Mouse (Mus musculus) intestine, embryonic 14.5 days (tissue): ENCODE results near the gene Ssu72. TPM values are rescaled to one million over a fixed set of nuclear protein-coding genes. Genes with fewer than 3 reads are reported as not detected.
A peak's percentile ranks its signal among the peaks of the same experiment; 100 is the strongest.

Source experiments
- ATAC-seq: fragments of 200-750 bp; cut with Nextera tagmentation; replicated peaks from 2 replicates; pipeline ENCODE4 v1.8.0; 2017; ENCODE audit warnings: low read depth, moderate number of reproducible peaks, moderate TSS enrichment, moderate library complexity; ENCODE audit not compliant: low FRiP score, low TSS enrichment
- DNase-seq: peaks from one replicate; pipeline ENCODE4 v3.0.0-alpha.2; 2018; ENCODE audit warnings: low spot score
- H3K27ac ChIP-seq: fragments of 300-500 bp; sonication (generic); 2 replicates; pipeline ENCODE4 v1.5.1; 2014; ENCODE audit warnings: low read depth, mild to moderate bottlenecking, control low read depth
- H3K27me3 ChIP-seq: fragments of 300-500 bp; sonication (generic); replicated peaks from 2 replicates; pipeline ENCODE4 v1.6.1; 2014; ENCODE audit warnings: low read length, control low read depth; ENCODE audit not compliant: control insufficient read depth, insufficient read depth
- H3K36me3 ChIP-seq: fragments of 300-500 bp; sonication (generic); 2 replicates; pipeline ENCODE4 v1.6.1; 2014; ENCODE audit warnings: low read length, control low read depth; ENCODE audit not compliant: control insufficient read depth, insufficient read depth
- H3K4me1 ChIP-seq: fragments of 300-500 bp; sonication (generic); replicated peaks from 2 replicates; pipeline ENCODE4 v1.6.1; 2014; ENCODE audit warnings: low read length, control low read depth, mixed read lengths; ENCODE audit not compliant: control insufficient read depth, insufficient read depth
- H3K4me2 ChIP-seq: fragments of 300-500 bp; sonication (generic); 2 replicates; pipeline ENCODE4 v1.6.1; 2014; ENCODE audit warnings: low read length
- H3K4me3 ChIP-seq: fragments of 300-500 bp; sonication (generic); 2 replicates; pipeline ENCODE4 v1.5.1; 2014; ENCODE audit warnings: low read depth, low read length, control low read depth, mixed read lengths
- H3K9ac ChIP-seq: fragments of 300-500 bp; sonication (generic); 2 replicates; pipeline ENCODE4 v1.6.1; 2014; ENCODE audit warnings: mild to moderate bottlenecking, low read length
- H3K9me3 ChIP-seq: fragments of 300-500 bp; sonication (generic); 2 replicates; pipeline ENCODE4 v1.6.1; 2016; ENCODE audit warnings: low read length, control low read depth; ENCODE audit not compliant: control insufficient read depth
- WGBS: fragments of 180-500 bp; shearing (Covaris S2); extraction: QIAGEN DNeasy Blood & Tissue Kit; methylation state at CpG from one replicate; pipeline ENCODE4 v1.1.7; 2014; 5-methylcytosine and 5-hydroxymethylcytosine counted together
- polyA plus RNA-seq: library from polyadenylated mRNA; unstranded; fragments of >200 nt; fragmentation: Nextera tagmentation; extraction: Ambion mirVana; gene quantifications from 2 replicates; pipeline ENCODE4 v1.2.1, GENCODE M21; 2014

The Ssu72 gene
- polyA plus RNA-seq, 1 experiment from 2014 or later: 151 TPM

GRCm38 (mm10) chr4:155771706-155772105 is 67.1 kb downstream of the Ssu72 start:
- no peak overlapping the region for H3K9ac ChIP-seq
- no peaks in the 10 kb centered on the region for H3K9me3 ChIP-seq
- DNase-seq: no peak
- H3K4me1 ChIP-seq: peaks cover 20% of the 10 kb centered on the region
- H3K36me3 ChIP-seq: no peaks in the 10 kb centered on the region
- 68% methylated on average over 2 of the region's 2 CpGs for WGBS
- no peak overlapping the region for H3K4me2 ChIP-seq
- H3K4me3 ChIP-seq: no peak overlapping the region
- no peaks in the 10 kb centered on the region for H3K27me3 ChIP-seq
- no peak for ATAC-seq
- no peak overlapping the region for H3K27ac ChIP-seq

DNA sequence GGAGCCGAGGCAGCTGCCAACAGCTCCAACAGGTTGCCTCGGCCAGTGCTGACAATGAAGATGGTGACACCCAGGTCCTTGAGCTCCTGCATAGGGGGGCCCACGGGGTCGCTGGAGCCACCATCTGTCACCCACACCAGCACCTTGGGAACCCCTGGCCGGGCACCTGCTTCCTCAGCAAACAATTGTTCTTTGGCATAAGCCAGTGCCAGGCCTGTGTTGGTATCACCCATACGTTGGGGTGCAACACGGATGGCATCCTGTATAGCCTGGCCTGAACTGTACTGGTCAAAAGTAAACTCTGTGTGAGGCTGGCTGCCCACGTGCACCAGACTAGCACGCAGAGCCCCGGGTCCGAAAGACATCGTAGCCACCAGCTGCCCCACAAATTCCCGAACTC is 68.2 kb downstream of the Ssu72 start:
- peaks cover 20% of the 10 kb centered on the region for H3K4me1 ChIP-seq
- no peaks in the 10 kb centered on the region for H3K36me3 ChIP-seq
- H3K4me2 ChIP-seq: no peak overlapping the region
- no peak overlapping the region for H3K4me3 ChIP-seq
- H3K27me3 ChIP-seq: no peaks in the 10 kb centered on the region
- H3K9ac ChIP-seq: no peak overlapping the region
- H3K9me3 ChIP-seq: no peaks in the 10 kb centered on the region
- 86% methylated on average over 13 of the region's 13 CpGs for WGBS
- H3K27ac ChIP-seq: no peak overlapping the region
- ATAC-seq (no peak), DNase-seq (no peak)

- Histone ChIP-seq H3K4me3 (peak overlapping the region; percentile 43), H3K27ac (no peak overlapping the region), H3K27me3 (no peaks in the 10 kb centered on the region), H3K36me3 (no peaks in the 10 kb centered on the region), H3K9ac (no peak overlapping the region; the same call in 1 of the 2 replicates), H3K4me1 (peaks cover 20% of the 10 kb centered on the region), H3K4me2 (peak overlapping the region; percentile 93), H3K9me3 (no peaks in the 10 kb centered on the region)
- ATAC-seq (no peak), DNase-seq (no peak)
- WGBS: 37% methylated on average over 5 of the region's 5 CpGs
Observed at GRCm38 (mm10) chr4:155773335-155774078, 68.9 kb downstream of the Ssu72 start.

GRCm38 (mm10) chr4:155774280-155774754 is 69.7 kb downstream of the Ssu72 start, which contains the start of gene Vwa1:
TSS of gene Vwa1 (minus strand) at chr4:155774698.
- no peaks in the 10 kb centered on the region for H3K36me3 ChIP-seq
- peak within 1 kb of the TSS; percentile 57 for H3K27ac ChIP-seq
- peak within 1 kb of the TSS; percentile 43 for H3K4me3 ChIP-seq
- peak within 1 kb of the TSS; percentile 93 for H3K4me2 ChIP-seq
- under 1% methylated on average over 35 of the region's 35 CpGs for WGBS
- DNase-seq (peak; percentile 93), ATAC-seq (peak; percentile 76)
- H3K9me3 ChIP-seq: no peaks in the 10 kb centered on the region
- peaks cover 19% of the 10 kb centered on the region for H3K4me1 ChIP-seq
- H3K9ac ChIP-seq: peak within 1 kb of the TSS; percentile 41
- H3K27me3 ChIP-seq: no peaks in the 10 kb centered on the region

DNA sequence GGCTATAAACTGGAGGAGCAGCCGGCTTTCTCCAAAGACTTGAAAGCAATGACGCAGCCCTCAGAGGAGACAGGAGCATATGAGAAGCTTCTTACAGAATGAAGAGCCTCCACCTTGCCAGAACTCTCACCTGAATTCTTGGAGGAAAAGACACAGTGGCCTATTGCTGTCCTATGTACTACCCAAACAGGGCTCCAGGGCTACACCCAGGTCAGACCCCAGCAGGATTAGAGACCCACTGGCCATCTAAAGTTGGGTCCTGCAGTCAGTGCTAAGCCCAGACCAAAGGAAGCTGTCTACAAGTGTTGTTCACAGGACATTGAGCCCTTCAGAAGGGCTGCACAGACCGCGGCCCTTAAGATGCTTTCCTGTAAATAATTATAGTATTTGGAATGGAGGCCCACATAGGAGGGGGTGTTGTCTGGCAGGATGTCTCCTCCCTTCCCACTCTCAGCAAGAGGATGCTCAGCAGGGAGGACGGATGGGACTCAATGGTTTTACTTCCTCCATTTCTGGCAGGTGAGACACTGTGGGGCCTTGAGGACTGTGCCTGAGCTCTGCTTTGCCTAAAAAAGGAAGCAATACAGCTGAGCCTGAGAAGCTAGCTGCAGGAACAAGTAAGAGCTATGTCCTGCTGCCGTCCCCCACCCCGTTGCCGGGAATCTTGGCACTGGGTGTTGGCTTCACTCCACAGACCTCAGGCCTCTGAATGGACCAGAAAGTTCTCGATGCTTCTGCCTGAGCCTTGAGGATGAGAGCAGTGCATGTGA is 70.6 kb downstream of the Ssu72 start:
- Histone ChIP-seq H3K36me3 (no peaks in the 10 kb centered on the region), H3K4me2 (peak overlapping the region; percentile 93), H3K9ac (no peak overlapping the region), H3K27me3 (no peaks in the 10 kb centered on the region), H3K4me1 (peaks cover 13% of the 10 kb centered on the region), H3K4me3 (peak overlapping the region; percentile 43; the same call in 1 of the 2 replicates), H3K9me3 (no peaks in the 10 kb centered on the region), H3K27ac (peak overlapping the region; percentile 57)
- 54% methylated on average over 9 of the region's 9 CpGs for WGBS
- ATAC-seq (no peak), DNase-seq (no peak)

DNA sequence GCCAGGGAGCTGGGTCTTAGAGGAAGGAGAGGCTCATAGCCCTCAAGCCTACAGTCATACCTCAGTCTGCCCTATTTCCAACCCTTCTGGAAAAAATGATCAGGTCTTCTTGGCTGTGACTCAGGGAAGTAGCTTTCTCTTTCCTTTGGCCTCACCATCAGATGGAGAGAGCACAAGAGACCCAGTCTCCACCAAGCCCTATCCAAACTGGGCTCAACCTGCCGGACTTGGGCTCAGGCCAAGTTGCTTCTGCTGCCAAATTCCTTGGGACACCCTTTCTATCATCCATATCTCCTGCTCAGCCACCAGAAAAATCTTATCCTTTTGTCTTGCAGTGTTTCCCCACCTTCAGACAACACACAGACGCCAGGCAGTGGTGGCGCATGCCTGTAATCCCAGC is 71.3 kb downstream of the Ssu72 start:
- Histone ChIP-seq H3K27me3 (no peaks in the 10 kb centered on the region), H3K9me3 (no peaks in the 10 kb centered on the region), H3K36me3 (no peaks in the 10 kb centered on the region), H3K4me1 (peaks cover 11% of the 10 kb centered on the region), H3K4me2 (no peak overlapping the region), H3K4me3 (no peak overlapping the region), H3K9ac (no peak overlapping the region), H3K27ac (peak overlapping the region; percentile 0; the same call in 1 of the 2 replicates)
- DNase-seq (no peak), ATAC-seq (no peak)
- 80% methylated on average over 3 of the region's 3 CpGs for WGBS

DNA sequence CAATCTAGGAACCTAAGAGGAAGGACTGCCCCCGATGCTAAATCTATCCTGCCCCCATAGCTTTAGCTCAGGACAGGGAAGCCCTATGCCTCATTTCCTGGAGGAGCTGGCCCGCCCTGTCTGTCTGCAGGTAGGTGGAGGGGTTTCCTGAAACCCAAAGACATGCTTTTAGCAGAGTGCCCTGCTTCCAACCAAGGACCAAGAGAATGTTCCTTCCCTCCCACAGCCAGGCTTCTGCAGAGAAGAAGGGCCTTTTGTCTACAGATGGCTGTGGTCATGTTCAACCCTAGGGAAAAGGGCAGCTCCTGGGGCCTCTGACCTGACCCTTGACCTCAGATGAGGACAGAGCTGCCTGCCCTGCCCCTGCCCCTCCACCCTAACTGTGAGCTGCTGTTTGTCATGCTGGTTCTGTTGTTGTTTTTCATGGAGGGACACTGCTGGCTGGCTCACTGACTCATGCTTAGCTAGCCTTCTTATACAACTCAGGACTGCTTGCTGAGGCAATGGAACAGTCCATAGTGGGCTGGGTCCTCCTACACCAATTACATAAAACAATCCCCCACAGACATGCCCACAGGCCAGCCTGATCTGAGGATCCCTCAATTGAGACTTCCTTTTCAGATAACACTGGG is 72.2 kb downstream of the Ssu72 start:
- Histone ChIP-seq H3K9ac (no peak overlapping the region), H3K4me1 (peaks cover 16% of the 10 kb centered on the region), H3K4me3 (no peak overlapping the region), H3K4me2 (no peak overlapping the region), H3K9me3 (no peaks in the 10 kb centered on the region), H3K36me3 (no peaks in the 10 kb centered on the region), H3K27ac (no peak overlapping the region), H3K27me3 (no peaks in the 10 kb centered on the region)
- DNase-seq: no peak
- ATAC-seq: no peak
- WGBS: 46% methylated on average over 2 of the region's 2 CpGs

GRCm38 (mm10) chr4:155777816-155778215 is 73.2 kb downstream of the Ssu72 start:
- H3K9me3 ChIP-seq: no peaks in the 10 kb centered on the region
- H3K4me2 ChIP-seq: no peak overlapping the region
- DNase-seq (no peak), ATAC-seq (no peak)
- 72% methylated on average over 2 of the region's 2 CpGs for WGBS
- H3K4me3 ChIP-seq: no peak overlapping the region
- peaks cover 16% of the 10 kb centered on the region for H3K4me1 ChIP-seq
- no peaks in the 10 kb centered on the region for H3K27me3 ChIP-seq
- H3K27ac ChIP-seq: no peak overlapping the region
- H3K9ac ChIP-seq: no peak overlapping the region
- no peaks in the 10 kb centered on the region for H3K36me3 ChIP-seq
